Mouse (Mus musculus): ENCODE results near the gene Rpl27.
"Not testable (repeated sequence)": the region's sequence is repeated elsewhere in the genome, so short reads cannot be mapped to it uniquely, and the experiment has no call there.

Rpl27 gene

GRCm38 (mm10) chr11:101447786-101448185 is 5.7 kb downstream of the Rpl27 start:
- no peak for DNase-seq (ENCODE audit: low read depth, low spot score)

DNA sequence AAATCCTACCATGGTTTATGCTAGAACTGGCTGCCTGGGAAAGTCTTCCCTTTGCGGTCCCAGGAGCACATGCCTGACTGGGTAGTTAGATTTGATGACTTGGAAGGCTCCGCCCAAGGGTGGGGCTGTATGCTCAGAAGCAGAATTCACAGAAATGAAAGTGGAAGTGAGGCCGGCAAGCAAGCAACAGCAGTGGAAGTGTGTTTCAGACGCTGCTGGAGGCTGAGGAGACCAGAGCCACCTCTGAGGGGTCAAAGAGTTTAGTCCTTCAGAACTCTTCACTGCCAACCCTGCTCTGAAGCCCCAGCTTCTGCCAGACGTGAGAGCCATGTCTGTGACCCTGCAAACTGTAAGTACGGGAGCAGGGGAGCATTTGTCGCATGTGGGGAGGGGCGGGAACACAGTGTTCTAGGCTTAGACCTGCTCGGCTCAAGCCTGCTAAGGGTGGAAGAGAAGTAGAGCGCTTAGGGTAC is 6.2 kb downstream of the Rpl27 start, which contains the start of gene Ifi35:
Gene Ifi35 (plus strand): TSS at position 134 of the 473 bp plus-strand sequence.
- DNase-seq (ENCODE audit: low read depth, low spot score) = no peak

DNA sequence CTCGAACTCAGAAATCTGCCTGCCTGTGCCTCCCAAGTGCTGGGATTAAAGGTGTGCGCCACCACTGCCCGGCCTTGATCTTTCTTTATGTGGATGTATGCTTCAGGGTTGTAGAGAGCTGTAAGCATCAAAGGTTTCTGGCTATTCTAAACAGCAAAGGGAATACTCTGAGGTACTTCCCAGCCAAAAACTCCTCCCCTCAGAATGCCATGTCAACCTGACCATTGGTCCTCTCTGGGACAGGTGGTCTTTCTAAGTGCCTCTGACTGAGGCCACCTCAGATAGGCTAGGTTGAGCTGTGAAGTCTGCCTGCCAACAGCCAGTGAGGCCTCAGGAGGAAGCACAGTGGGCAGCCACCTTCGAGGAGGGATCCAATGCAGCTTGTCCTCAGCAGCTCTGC is 6.8 kb downstream of the Rpl27 start:
- no peak for DNase-seq (ENCODE audit: low read depth, low spot score)

- not testable (repeated sequence) for DNase-seq (ENCODE audit: low read depth, low spot score)
Measured at GRCm38 (mm10) chr11:101449596-101449995, 7.5 kb downstream of the Rpl27 start.

DNA sequence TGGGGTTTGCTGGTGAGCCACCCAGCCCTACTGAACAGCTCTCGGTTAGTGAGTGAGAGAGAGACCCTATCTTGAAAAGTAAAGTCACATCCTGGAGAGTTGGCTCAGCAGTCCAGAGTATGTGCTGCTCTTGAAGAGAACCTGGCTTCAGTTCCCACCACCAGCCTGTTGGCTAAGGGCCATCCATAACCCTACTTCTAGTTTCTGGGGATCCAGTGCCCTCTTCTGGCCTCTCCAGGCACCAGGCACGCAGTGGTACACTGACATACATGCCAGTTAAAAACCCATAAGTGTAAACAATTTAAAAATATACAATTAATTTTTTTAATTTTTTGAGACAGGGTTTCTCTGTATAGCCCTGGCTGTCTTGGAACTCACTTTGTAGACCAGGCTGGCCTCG is 8.3 kb downstream of the Rpl27 start:
- no peak for DNase-seq (ENCODE audit: low read depth, low spot score)

- DNase-seq (ENCODE audit: low read depth, low spot score) = no peak
Measured at GRCm38 (mm10) chr11:101451536-101451935, 9.4 kb downstream of the Rpl27 start.

GRCm38 (mm10) chr11:101452093-101452774 is 10.1 kb downstream of the Rpl27 start:
- no peak for DNase-seq (ENCODE audit: low read depth, low spot score)

- no peak for DNase-seq (ENCODE audit: low read depth, low spot score)
Measured at GRCm38 (mm10) chr11:101454702-101455101, 12.6 kb downstream of the Rpl27 start.

DNA sequence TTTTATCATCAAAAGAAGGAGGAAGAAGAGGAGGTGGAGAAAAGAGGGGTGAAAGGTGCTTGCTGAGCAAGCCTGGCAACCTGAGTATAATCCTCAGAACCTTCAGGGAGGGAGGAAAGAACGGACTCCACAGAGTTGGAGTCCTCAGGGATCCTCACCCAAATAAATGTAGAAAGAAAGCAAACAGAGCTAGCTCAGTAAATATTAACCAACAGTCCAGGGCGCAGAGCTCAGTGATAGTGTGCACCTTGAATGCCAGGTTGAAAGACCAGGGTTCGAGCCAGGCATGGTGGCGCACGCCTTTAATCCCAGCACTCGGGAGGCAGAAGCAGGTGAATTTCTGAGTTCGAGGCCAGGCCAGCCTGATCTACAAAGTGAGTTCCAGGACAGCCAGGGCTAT is 13.5 kb downstream of the Rpl27 start:
- no peak for DNase-seq (ENCODE audit: low read depth, low spot score)

DNA sequence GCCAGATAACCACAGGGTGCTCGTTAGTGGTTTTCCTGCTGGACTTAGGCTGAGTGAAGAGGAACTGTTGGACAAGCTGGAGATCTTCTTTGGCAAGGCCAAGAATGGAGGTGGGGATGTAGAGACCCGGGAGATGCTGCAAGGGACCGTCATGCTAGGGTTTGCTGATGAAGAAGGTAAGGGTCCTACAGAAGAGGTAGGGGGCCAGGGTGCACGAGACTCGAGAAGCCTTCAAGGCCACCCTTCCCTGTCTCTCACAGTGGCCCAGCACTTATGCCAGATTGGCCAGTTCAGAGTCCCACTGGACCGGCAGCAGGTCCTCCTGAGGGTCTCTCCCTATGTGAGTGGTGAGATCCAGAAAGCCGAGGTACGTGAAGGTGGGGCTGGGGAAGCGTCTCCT is 15.5 kb downstream of the Rpl27 start:
- DNase-seq (ENCODE audit: low read depth, low spot score) = no peak

- no peak for DNase-seq (ENCODE audit: low read depth, low spot score)
Measured at GRCm38 (mm10) chr11:101458217-101458616, 16.1 kb downstream of the Rpl27 start.

DNA sequence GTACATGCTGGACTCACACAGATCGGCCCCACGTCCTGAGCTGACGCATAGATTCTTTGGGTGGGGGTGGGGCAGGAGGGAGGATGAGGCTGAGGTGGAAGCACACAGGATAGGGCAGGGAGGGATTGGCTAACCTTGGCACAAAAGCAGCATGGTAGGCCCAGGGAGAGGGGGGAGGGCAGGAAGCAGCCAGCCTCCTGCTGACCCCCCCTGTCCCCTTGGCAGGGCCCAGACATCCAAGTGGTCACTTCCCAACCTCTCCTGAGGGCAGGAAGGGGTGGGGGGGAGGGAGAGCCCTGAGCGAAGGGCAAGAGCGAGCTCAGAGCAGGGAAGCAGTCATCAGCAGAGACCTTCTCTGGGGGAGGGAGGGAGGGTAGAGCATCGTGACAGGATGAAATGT is 17.6 kb downstream of the Rpl27 start:
- DNase-seq (ENCODE audit: low read depth, low spot score) = no peak

- no peak for DNase-seq (ENCODE audit: low read depth, low spot score)
Measured at GRCm38 (mm10) chr11:101460321-101460720, 18.2 kb downstream of the Rpl27 start.

- no peak for DNase-seq (ENCODE audit: low read depth, low spot score)
Measured at GRCm38 (mm10) chr11:101462141-101462540, 20.0 kb downstream of the Rpl27 start.

DNA sequence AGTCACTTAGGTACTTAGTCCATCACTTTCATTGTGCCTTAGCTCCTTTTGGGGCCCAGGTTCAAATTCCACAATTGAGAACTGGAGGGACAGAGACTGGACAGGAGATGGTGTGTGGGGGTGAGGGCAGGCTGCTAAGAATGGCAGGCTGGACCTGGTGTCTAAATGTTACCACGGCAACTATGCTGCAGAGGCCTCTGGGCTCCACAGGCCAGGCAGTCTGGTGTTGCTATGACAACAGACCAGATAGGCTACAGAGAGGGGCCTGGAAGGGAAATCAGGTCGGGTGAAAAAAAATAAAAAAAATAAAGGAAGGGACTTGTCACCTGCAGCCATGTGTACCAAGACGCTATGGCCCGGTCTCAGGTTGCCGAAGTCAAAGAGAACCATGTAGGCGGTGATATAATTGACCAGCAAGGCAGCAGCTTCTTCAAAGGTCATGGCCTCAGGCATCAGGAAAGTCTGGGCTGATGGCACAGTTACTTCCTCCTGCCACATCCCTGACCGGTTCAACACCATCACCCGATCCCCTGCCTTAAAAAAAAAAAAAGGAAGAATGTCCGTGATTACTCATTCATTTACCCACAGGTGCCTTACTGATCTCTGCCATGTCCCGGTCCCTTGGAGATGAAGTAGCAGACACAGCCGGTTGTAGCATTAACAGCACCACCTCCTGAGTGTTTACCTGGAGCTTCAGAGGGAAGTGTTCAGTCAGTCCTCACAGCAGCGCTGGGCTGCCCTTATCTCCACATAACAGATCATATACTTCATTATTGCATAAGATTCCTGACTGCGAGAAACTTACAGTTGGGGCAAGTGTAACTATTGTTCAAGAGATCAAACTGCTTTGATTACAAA is 20.7 kb downstream of the Rpl27 start:
- no peak for DNase-seq (ENCODE audit: low read depth, low spot score)

DNA sequence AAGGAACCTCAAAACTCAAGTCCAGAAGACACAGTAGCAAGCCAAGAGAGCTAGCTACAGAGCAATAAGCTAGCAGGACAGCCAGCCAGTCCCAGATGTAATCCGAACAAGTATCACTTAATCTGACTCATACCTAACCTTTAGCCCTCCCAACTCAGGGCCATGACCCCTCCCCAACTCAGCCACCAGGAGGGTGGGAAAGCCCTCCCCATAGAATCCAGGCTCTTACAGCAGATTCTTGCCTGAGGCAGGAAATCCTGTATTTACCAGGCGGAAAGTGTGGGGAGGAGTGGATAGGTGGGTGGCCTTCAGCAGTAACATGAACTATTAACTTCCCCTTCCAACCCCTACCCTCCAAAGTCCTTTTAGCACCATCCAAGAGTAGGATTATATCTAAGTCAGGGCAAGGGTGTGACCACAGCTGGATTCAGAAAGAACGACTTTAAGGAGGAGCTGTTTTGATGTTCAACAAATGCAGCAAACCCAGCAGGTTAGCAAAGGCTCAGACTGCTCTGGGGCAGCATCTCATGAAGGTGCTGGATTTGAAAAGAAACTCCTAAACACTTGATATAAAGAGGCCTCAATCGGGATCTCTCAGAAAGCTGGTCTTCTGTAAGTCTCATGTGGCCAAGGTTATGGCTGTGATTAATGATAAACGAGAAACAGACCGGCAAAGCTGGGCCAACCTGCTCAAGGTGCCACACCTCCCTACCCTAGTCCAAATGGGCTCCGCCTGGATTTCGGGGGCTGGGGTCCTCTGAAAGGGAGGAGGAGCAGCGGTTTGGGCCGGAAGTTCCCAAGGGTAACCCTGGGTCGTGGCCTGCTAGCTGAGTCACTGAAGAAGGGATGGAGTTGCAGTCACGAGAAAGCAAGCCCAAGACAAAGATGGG is 22.4 kb downstream of the Rpl27 start, which contains the start of gene Rnd2:
Gene Rnd2 (plus strand): TSS at position 789 of the 890 bp plus-strand sequence.
- no peak for DNase-seq (ENCODE audit: low read depth, low spot score)

GRCm38 (mm10) chr11:101465101-101465868 is 23.2 kb downstream of the Rpl27 start:
- DNase-seq (ENCODE audit: low read depth, low spot score) = no peak

- DNase-seq (ENCODE audit: low read depth, low spot score) = peak; percentile 64
Measured at GRCm38 (mm10) chr11:101465869-101466551, 23.9 kb downstream of the Rpl27 start, which contains the start of gene Vat1. TSS of gene Vat1 (minus strand) at chr11:101466230.

DNA sequence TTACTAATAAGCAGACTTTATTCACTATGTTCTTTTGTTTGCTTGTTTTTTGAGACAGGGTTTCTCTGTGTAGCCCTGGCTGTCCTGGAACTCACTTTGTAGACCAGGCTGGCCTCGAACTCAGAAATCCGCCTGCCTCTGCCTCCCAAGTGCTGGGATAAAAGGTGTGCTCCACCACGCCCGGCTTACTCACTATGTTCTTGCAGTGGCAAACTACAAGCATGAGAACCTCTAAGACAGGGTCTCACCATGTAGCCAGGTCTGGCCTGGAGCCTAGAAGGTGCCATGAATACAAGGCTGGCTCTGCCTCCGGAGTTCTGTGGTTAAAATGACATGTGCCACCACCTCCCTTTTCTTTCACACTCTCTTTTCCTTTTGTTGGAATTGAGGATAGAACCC is 24.5 kb downstream of the Rpl27 start:
- DNase-seq (ENCODE audit: low read depth, low spot score) = not testable (repeated sequence)
